Mouse (Mus musculus) thymus, adult 2 months (tissue): Measurements from ENCODE around the gene Eipr1. TPM values are rescaled to one million over a fixed set of nuclear protein-coding genes. Genes with fewer than 3 reads are reported as not detected.

ENCODE experiments used
- DNase-seq: peaks from one replicate; pipeline ENCODE4 v3.0.0; 2021
- H3K27ac ChIP-seq: fragments of 200-500 bp; 2 replicates; pipeline ENCODE4 v1.5.1; 2012; ENCODE audit warnings: low read length, control low read depth; ENCODE audit not compliant: control insufficient read depth, insufficient read depth
- H3K27me3 ChIP-seq: fragments of 200-500 bp; 2 replicates; pipeline ENCODE4 v1.6.1; 2012; ENCODE audit warnings: mild to moderate bottlenecking, low read length, moderate library complexity, mixed read lengths; ENCODE audit not compliant: control insufficient read depth, insufficient read depth
- H3K36me3 ChIP-seq: fragments of 200-500 bp; 2 replicates; pipeline ENCODE4 v1.6.1; 2012; ENCODE audit warnings: mild to moderate bottlenecking, low read length, moderate library complexity; ENCODE audit not compliant: control insufficient read depth, insufficient read depth
- H3K4me1 ChIP-seq: fragments of 200-500 bp; replicated peaks from 2 replicates; pipeline ENCODE4 v1.6.1; 2012; ENCODE audit warnings: low read length; ENCODE audit not compliant: control insufficient read depth, insufficient read depth
- H3K4me3 ChIP-seq: fragments of 200-500 bp; 2 replicates; pipeline ENCODE4 v1.5.1; 2012; ENCODE audit warnings: mild to moderate bottlenecking, low read length, control low read depth, moderate library complexity; ENCODE audit not compliant: control insufficient read depth, insufficient read depth
- CTCF ChIP-seq: fragments of 200-500 bp; IDR thresholded peaks from 2 replicates; pipeline ENCODE4 v1.5.1; 2012; ENCODE audit warnings: mild to moderate bottlenecking, control low read depth, low read length, moderate library complexity, borderline replicate concordance; ENCODE audit not compliant: control insufficient read depth, poor library complexity, insufficient read depth; ENCODE audit errors: extremely low read depth
- POLR2A ChIP-seq: fragments of 200-500 bp; IDR thresholded peaks from 2 replicates; pipeline ENCODE4 v1.6.1; 2012; ENCODE audit warnings: mild to moderate bottlenecking, low read length, control low read depth, moderate library complexity; ENCODE audit not compliant: control insufficient read depth, poor library complexity, insufficient read depth; ENCODE audit errors: extremely low read depth
- WGBS: fragments of 180-500 bp; shearing (Covaris S2); methylation state at CpG from one replicate; pipeline ENCODE4 v1.1.7; 2018; 5-methylcytosine and 5-hydroxymethylcytosine counted together
- polyA plus RNA-seq: library from polyadenylated mRNA; depleted of rRNA; stranded (reverse); fragments of >200 nt; gene quantifications from 2 replicates; pipeline ENCODE4 v1.2.3, GENCODE M21; 2012

Eipr1 gene
- polyA plus RNA-seq, 1 experiment, result 66.8 TPM

GRCm38 (mm10) chr12:28889068-28889674, 137.6 kb downstream of the Eipr1 start:
- no peak overlapping the region for H3K4me3 ChIP-seq
- H3K4me1 ChIP-seq, result no peaks in the 10 kb centered on the region
- no peaks in the 10 kb centered on the region for H3K36me3 ChIP-seq
- TF ChIP-seq POLR2A (no peak), CTCF (no peak)
- H3K27me3 ChIP-seq, result no peaks in the 10 kb centered on the region
- no peak overlapping the region for H3K27ac ChIP-seq
- 86% methylated on average over 7 of the region's 7 CpGs for WGBS
- DNase-seq, result no peak

GRCm38 (mm10) chr12:28891523-28891922, 139.9 kb downstream of the Eipr1 start:
- Histone ChIP-seq H3K36me3 (no peaks in the 10 kb centered on the region), H3K4me1 (no peaks in the 10 kb centered on the region), H3K27me3 (no peaks in the 10 kb centered on the region), H3K27ac (no peak overlapping the region), H3K4me3 (no peak overlapping the region)
- TF ChIP-seq CTCF (no peak), POLR2A (no peak)
- no peak for DNase-seq
- 85% methylated on average over 5 of the region's 5 CpGs for WGBS

GRCm38 (mm10) chr12:28896577-28896976, 145.0 kb downstream of the Eipr1 start:
- WGBS, result 80% methylated on average over 3 of the region's 3 CpGs
- no peak for TF ChIP-seq CTCF
- no peak for TF ChIP-seq POLR2A
- Histone ChIP-seq H3K4me3 (no peak overlapping the region), H3K36me3 (no peaks in the 10 kb centered on the region), H3K4me1 (no peaks in the 10 kb centered on the region), H3K27ac (no peak overlapping the region), H3K27me3 (no peaks in the 10 kb centered on the region)
- DNase-seq, result no peak

- Histone ChIP-seq H3K27me3 (no peaks in the 10 kb centered on the region), H3K4me1 (no peaks in the 10 kb centered on the region), H3K4me3 (no peak overlapping the region), H3K27ac (no peak overlapping the region), H3K36me3 (no peaks in the 10 kb centered on the region)
- no peak for TF ChIP-seq POLR2A
- no peak for TF ChIP-seq CTCF
- no peak for DNase-seq
- WGBS, result 97% methylated on average over 6 of the region's 6 CpGs
These were observed 146.7 kb downstream of the Eipr1 start for GRCm38 (mm10) chr12:28898307-28898706.

GRCm38 (mm10) chr12:28899696-28900095, 148.1 kb downstream of the Eipr1 start:
- H3K27ac ChIP-seq, result no peak overlapping the region
- H3K27me3 ChIP-seq, result no peaks in the 10 kb centered on the region
- H3K4me1 ChIP-seq, result no peaks in the 10 kb centered on the region
- H3K4me3 ChIP-seq, result no peak overlapping the region
- H3K36me3 ChIP-seq, result no peaks in the 10 kb centered on the region
- WGBS, result 72% methylated on average over 4 of the region's 4 CpGs
- no peak for DNase-seq
- no peak for TF ChIP-seq POLR2A
- TF ChIP-seq CTCF, result no peak

- H3K36me3 ChIP-seq, result no peaks in the 10 kb centered on the region
- no peak for DNase-seq
These were observed 148.7 kb downstream of the Eipr1 start for GRCm38 (mm10) chr12:28900341-28900740.

GRCm38 (mm10) chr12:28902132-28902531, 150.5 kb downstream of the Eipr1 start:
- DNase-seq, result no peak
- WGBS, result 96% methylated on average over 3 of the region's 3 CpGs
- Histone ChIP-seq H3K27me3 (no peaks in the 10 kb centered on the region), H3K4me1 (no peaks in the 10 kb centered on the region), H3K27ac (no peak overlapping the region), H3K4me3 (no peak overlapping the region), H3K36me3 (no peaks in the 10 kb centered on the region)
- no peak for TF ChIP-seq CTCF
- no peak for TF ChIP-seq POLR2A

More at GRCm38 (mm10) chr12:28900341-28900740, 148.7 kb downstream of the Eipr1 start:
- TF ChIP-seq CTCF (no peak), POLR2A (no peak)
- H3K27me3 ChIP-seq, result no peaks in the 10 kb centered on the region
- H3K4me1 ChIP-seq, result no peaks in the 10 kb centered on the region
- no peak overlapping the region for H3K4me3 ChIP-seq
- WGBS, result 91% methylated on average over 4 of the region's 4 CpGs
- H3K27ac ChIP-seq, result no peak overlapping the region
